Mouse (Mus musculus) CH12.LX (cell line): Measurements from ENCODE around the gene Fubp3.

ENCODE experiments used
- CHD2 ChIP-seq: IDR thresholded peaks from 2 replicates; pipeline ENCODE4 v1.6.1; 2011; ENCODE audit warnings: low read length, improper control_type of control experiment
- CTCF ChIP-seq, 2 experiments: IDR thresholded peaks in 1 of 2; conservative IDR thresholded peaks in 1 of 2; 2 replicates each; pipeline ENCODE4 v1.5.1; 2011 to 2012; ENCODE audit warnings: low read depth in 2 of 2, low read length in 2 of 2, improper control_type of control experiment in 1 of 2, inconsistent platforms in 1 of 2, mild to moderate bottlenecking in 1 of 2, moderate library complexity in 1 of 2
- MAFK ChIP-seq: IDR thresholded peaks from 2 replicates; pipeline ENCODE4 v1.6.1; 2011; ENCODE audit warnings: low read length, improper control_type of control experiment; ENCODE audit not compliant: insufficient replicate concordance
- MAZ ChIP-seq: IDR thresholded peaks from 2 replicates; pipeline ENCODE4 v1.6.1; 2012; ENCODE audit warnings: low read depth, mild to moderate bottlenecking, inconsistent platforms, low read length, improper control_type of control experiment, moderate library complexity
- ZNF384 ChIP-seq: IDR thresholded peaks from 2 replicates; pipeline ENCODE4 v1.6.1; 2012; ENCODE audit warnings: low read depth, low read length, improper control_type of control experiment, inconsistent platforms

- no peak for TF ChIP-seq CTCF (conservative IDR thresholded peaks at IDR 0.05 in 1 of 2, IDR thresholded peaks at IDR 0.05 in 1 of 2; ENCODE audit: low read depth in 2 of 2, low read length in 2 of 2)
- no peak for TF ChIP-seq ZNF384
- TF ChIP-seq MAZ, result no peak
- TF ChIP-seq CHD2, result no peak
- TF ChIP-seq MAFK, result no peak
These were observed 61.1 kb downstream of the Fubp3 start for GRCm38 (mm10) chr2:31633531-31633930.
